Mouse (Mus musculus) thymus, adult 2 months (tissue): ENCODE results near the gene Stk40.

ENCODE experiments used
- CTCF ChIP-seq: fragments of 200-500 bp; IDR thresholded peaks from 2 replicates; pipeline ENCODE4 v1.5.1; 2012; ENCODE audit warnings: mild to moderate bottlenecking, control low read depth, low read length, moderate library complexity, borderline replicate concordance; ENCODE audit not compliant: control insufficient read depth, poor library complexity, insufficient read depth; ENCODE audit errors: extremely low read depth
- POLR2A ChIP-seq: fragments of 200-500 bp; IDR thresholded peaks from 2 replicates; pipeline ENCODE4 v1.6.1; 2012; ENCODE audit warnings: mild to moderate bottlenecking, low read length, control low read depth, moderate library complexity; ENCODE audit not compliant: control insufficient read depth, poor library complexity, insufficient read depth; ENCODE audit errors: extremely low read depth

DNA sequence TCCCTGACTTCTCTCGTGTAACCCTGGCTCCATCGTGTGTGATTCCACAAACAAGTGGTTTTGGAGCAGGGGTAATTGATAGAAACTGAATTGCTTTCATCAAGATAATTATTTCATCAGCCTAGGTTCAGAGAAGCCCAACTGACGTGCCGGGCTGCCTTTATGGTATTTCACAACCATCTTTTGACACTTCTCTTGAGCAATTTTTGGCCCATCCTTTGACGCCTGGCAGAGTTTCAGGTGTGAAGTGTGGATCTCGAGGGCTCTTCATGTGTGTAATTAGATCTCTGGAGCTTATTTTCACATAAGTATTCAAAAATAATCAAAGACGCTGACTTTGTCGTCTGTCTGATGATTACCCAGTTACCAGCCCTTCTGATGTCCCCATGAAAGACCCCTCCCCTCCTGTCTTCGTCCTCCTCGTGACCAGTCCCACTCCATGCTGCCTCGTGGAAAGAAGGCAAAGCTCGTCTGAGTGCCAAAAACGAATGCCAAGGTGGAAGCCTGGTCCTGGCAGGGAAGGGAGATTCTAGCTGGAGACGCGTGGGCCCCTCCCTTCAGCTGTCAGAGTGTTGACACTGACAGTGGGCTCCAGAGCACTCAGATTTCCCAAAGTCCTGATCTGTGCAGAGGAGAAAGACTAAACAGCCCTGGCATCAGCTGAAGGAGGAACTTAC is 36.2 kb upstream of the Stk40 start:
- TF ChIP-seq CTCF (no peak), POLR2A (no peak)
